Mouse (Mus musculus) thymus, adult 2 months (tissue): Measurements from ENCODE around the gene Nin. TPM values are rescaled to one million over a fixed set of nuclear protein-coding genes. Genes with fewer than 3 reads are reported as not detected.
A peak's percentile ranks its signal among the peaks of the same experiment; 100 is the strongest.

ENCODE experiments used
- DNase-seq: peaks from one replicate; pipeline ENCODE4 v3.0.0; 2021
- H3K27ac ChIP-seq: fragments of 200-500 bp; 2 replicates; pipeline ENCODE4 v1.5.1; 2012; ENCODE audit warnings: low read length, control low read depth; ENCODE audit not compliant: control insufficient read depth, insufficient read depth
- H3K27me3 ChIP-seq: fragments of 200-500 bp; 2 replicates; pipeline ENCODE4 v1.6.1; 2012; ENCODE audit warnings: mild to moderate bottlenecking, low read length, moderate library complexity, mixed read lengths; ENCODE audit not compliant: control insufficient read depth, insufficient read depth
- H3K36me3 ChIP-seq: fragments of 200-500 bp; 2 replicates; pipeline ENCODE4 v1.6.1; 2012; ENCODE audit warnings: mild to moderate bottlenecking, low read length, moderate library complexity; ENCODE audit not compliant: control insufficient read depth, insufficient read depth
- H3K4me1 ChIP-seq: fragments of 200-500 bp; replicated peaks from 2 replicates; pipeline ENCODE4 v1.6.1; 2012; ENCODE audit warnings: low read length; ENCODE audit not compliant: control insufficient read depth, insufficient read depth
- H3K4me3 ChIP-seq: fragments of 200-500 bp; 2 replicates; pipeline ENCODE4 v1.5.1; 2012; ENCODE audit warnings: mild to moderate bottlenecking, low read length, control low read depth, moderate library complexity; ENCODE audit not compliant: control insufficient read depth, insufficient read depth
- CTCF ChIP-seq: fragments of 200-500 bp; IDR thresholded peaks from 2 replicates; pipeline ENCODE4 v1.5.1; 2012; ENCODE audit warnings: mild to moderate bottlenecking, control low read depth, low read length, moderate library complexity, borderline replicate concordance; ENCODE audit not compliant: control insufficient read depth, poor library complexity, insufficient read depth; ENCODE audit errors: extremely low read depth
- POLR2A ChIP-seq: fragments of 200-500 bp; IDR thresholded peaks from 2 replicates; pipeline ENCODE4 v1.6.1; 2012; ENCODE audit warnings: mild to moderate bottlenecking, low read length, control low read depth, moderate library complexity; ENCODE audit not compliant: control insufficient read depth, poor library complexity, insufficient read depth; ENCODE audit errors: extremely low read depth
- WGBS: fragments of 180-500 bp; shearing (Covaris S2); methylation state at CpG from one replicate; pipeline ENCODE4 v1.1.7; 2018; 5-methylcytosine and 5-hydroxymethylcytosine counted together
- polyA plus RNA-seq: library from polyadenylated mRNA; depleted of rRNA; stranded (reverse); fragments of >200 nt; gene quantifications from 2 replicates; pipeline ENCODE4 v1.2.3, GENCODE M21; 2012

Gene Nin
- polyA plus RNA-seq, 1 experiment: 21.8 TPM

DNA sequence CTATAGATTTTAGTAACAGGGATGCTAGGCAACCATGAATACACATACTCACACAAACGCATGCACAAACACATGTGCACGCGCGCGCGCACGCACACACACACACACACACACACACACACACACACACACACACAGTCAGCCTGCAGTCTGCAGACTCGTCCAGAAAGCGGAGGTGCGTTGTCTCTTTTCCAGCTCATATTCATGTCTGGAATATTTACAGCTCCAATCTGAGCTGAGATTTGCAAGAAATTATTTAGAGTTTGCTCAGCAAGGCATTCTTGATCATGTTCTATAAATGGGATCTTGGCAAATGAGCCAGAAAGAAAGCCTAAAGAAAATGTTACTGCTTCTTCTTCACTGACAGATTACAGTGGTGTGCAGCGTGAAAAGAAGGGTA, 37.0 kb downstream of the Nin start:
- WGBS: 98% methylated on average over 11 of the region's 11 CpGs
- no peak for DNase-seq
- no peaks in the 10 kb centered on the region for H3K27me3 ChIP-seq
- no peak overlapping the region for H3K4me3 ChIP-seq
- TF ChIP-seq POLR2A (no peak), CTCF (no peak)
- H3K4me1 ChIP-seq: peaks cover 21% of the 10 kb centered on the region
- no peak overlapping the region for H3K27ac ChIP-seq
- no peaks in the 10 kb centered on the region for H3K36me3 ChIP-seq

DNA sequence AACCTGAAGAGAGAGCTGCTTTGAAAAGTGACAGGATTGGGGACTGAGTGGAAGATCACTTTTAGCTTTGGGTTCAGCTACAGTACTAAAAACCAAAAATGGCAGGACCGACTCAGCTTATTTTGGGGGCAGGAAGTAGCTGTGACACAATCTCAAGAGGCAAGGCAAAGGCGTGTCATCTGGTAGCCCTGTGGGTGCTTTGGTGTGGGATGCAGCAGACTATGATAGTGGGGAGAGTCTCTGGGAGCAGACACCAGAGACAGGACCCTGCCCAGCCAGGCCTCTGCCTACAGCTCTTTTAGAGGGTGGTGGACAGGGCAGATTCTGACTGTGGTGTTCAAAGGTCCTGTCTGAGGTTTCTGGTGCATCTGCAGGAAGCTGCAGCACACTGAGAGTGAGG, 38.5 kb downstream of the Nin start:
- TF ChIP-seq POLR2A: no peak
- no peak for TF ChIP-seq CTCF
- no peaks in the 10 kb centered on the region for H3K36me3 ChIP-seq
- 3% methylated on average over 2 of the region's 2 CpGs for WGBS
- no peaks in the 10 kb centered on the region for H3K27me3 ChIP-seq
- H3K4me1 ChIP-seq: peaks cover 21% of the 10 kb centered on the region
- DNase-seq: peak; percentile 48
- H3K4me3 ChIP-seq: no peak overlapping the region
- no peak overlapping the region for H3K27ac ChIP-seq

DNA sequence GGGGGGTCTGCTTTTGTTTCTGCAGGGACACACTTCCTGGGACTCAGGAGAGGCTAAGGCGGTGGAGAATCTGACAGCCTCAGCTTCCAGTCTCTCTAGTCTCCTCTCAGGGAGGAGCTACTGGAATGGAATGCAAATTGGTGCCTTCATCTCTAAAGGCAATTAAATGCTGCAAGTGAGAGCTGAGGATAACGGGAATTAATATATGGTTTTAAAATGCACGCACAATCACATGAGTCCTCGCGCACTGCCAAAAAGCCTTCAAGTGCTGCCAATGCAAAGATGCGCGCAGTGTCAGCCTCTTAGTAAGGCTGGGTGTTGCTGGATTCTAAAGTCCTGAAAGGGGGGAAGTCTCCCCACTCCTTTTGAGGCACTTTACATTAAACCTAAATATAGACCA, 42.6 kb downstream of the Nin start:
- no peaks in the 10 kb centered on the region for H3K27me3 ChIP-seq
- H3K4me1 ChIP-seq: peaks cover 9% of the 10 kb centered on the region
- no peak overlapping the region for H3K27ac ChIP-seq
- no peak for DNase-seq
- TF ChIP-seq POLR2A (no peak), CTCF (no peak)
- 99% methylated on average over 7 of the region's 7 CpGs for WGBS
- H3K36me3 ChIP-seq: no peaks in the 10 kb centered on the region
- no peak overlapping the region for H3K4me3 ChIP-seq

DNA sequence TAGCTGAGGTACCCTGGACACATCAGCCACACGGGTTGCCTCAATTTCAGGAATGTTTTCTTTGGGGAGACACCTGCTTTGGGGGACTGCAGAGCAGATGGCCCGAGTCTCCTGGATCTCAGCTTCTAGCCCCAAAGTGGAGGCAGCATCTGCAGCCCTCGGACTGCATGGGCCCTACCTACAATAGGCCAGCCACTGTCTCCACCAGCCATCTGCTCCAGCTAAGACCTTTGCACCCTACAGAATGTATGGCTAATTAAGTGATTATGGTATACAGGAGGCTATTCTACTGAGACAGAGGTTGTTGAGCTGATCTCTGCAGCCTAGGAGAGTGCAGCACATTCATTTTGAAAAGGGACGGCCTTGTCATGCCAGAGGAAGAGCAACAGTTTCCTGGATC, 43.2 kb downstream of the Nin start:
- Histone ChIP-seq H3K27me3 (no peaks in the 10 kb centered on the region), H3K4me3 (no peak overlapping the region), H3K27ac (no peak overlapping the region), H3K4me1 (peaks cover 8% of the 10 kb centered on the region), H3K36me3 (no peaks in the 10 kb centered on the region)
- 94% methylated on average over 4 of the region's 4 CpGs for WGBS
- no peak for TF ChIP-seq CTCF
- TF ChIP-seq POLR2A: no peak
- DNase-seq: no peak

GRCm38 (mm10) chr12:70068647-70069257, 44.8 kb downstream of the Nin start:
- Histone ChIP-seq H3K27me3 (no peaks in the 10 kb centered on the region), H3K4me1 (no peaks in the 10 kb centered on the region), H3K27ac (no peak overlapping the region), H3K4me3 (no peak overlapping the region), H3K36me3 (no peaks in the 10 kb centered on the region)
- no peak for TF ChIP-seq POLR2A
- DNase-seq: no peak
- WGBS: 92% methylated on average over 6 of the region's 6 CpGs

- Histone ChIP-seq H3K4me3 (no peak overlapping the region), H3K27ac (no peak overlapping the region), H3K4me1 (no peaks in the 10 kb centered on the region), H3K36me3 (no peaks in the 10 kb centered on the region), H3K27me3 (no peaks in the 10 kb centered on the region)
- TF ChIP-seq CTCF: no peak
- no peak for TF ChIP-seq POLR2A
- no peak for DNase-seq
- WGBS: 96% methylated on average over 9 of the region's 9 CpGs
Measured at GRCm38 (mm10) chr12:70067849-70068248, 45.7 kb downstream of the Nin start.

GRCm38 (mm10) chr12:70062114-70062513, 51.4 kb downstream of the Nin start:
- no peaks in the 10 kb centered on the region for H3K27me3 ChIP-seq
- H3K4me1 ChIP-seq: no peaks in the 10 kb centered on the region
- DNase-seq: peak; percentile 44
- TF ChIP-seq CTCF (no peak), POLR2A (no peak)
- WGBS: 44% methylated on average over 3 of the region's 3 CpGs
- no peak overlapping the region for H3K4me3 ChIP-seq
- no peak overlapping the region for H3K27ac ChIP-seq
- H3K36me3 ChIP-seq: peaks cover 3% of the 10 kb centered on the region
